Mouse (Mus musculus) CH12.LX (cell line): ENCODE data around the gene Olfr642. TPM values are rescaled to one million over a fixed set of nuclear protein-coding genes. Genes with fewer than 3 reads are reported as not detected.

ENCODE experiments used
- DNase-seq: peaks from one replicate; pipeline ENCODE4 v3.0.0-alpha.2; 2013; ENCODE audit errors: extremely low read depth
- H3K27ac ChIP-seq: 2 replicates; pipeline ENCODE4 v1.5.1; 2012; ENCODE audit warnings: low read depth, mild to moderate bottlenecking, control low read depth, moderate library complexity; ENCODE audit not compliant: insufficient read depth
- H3K27me3 ChIP-seq: replicated peaks from 2 replicates; pipeline ENCODE3; 2012; ENCODE audit warnings: inconsistent platforms
- H3K36me3 ChIP-seq, 2 experiments: replicated peaks in 1 of 2; 2 replicates each; pipeline versions ENCODE3 to v1.6.1; 2012; ENCODE audit warnings: inconsistent platforms in 1 of 2, low read length in 1 of 2, mild to moderate bottlenecking in 1 of 2, mixed read lengths in 1 of 2, moderate library complexity in 1 of 2; ENCODE audit not compliant: control insufficient read depth in 1 of 2, insufficient read depth in 1 of 2
- H3K4me1 ChIP-seq, 2 experiments: 2 replicates each; pipeline ENCODE4 v1.6.1; 2012; ENCODE audit warnings: inconsistent platforms in 1 of 2, moderate library complexity in 1 of 2; ENCODE audit not compliant: insufficient read depth in 2 of 2, control insufficient read depth in 1 of 2
- H3K4me2 ChIP-seq: 2 replicates; pipeline ENCODE4 v1.6.1; 2012; ENCODE audit warnings: low read depth, mild to moderate bottlenecking, control low read depth; ENCODE audit not compliant: poor library complexity, insufficient read depth, severe bottlenecking
- H3K4me3 ChIP-seq, 3 experiments: fragments of 150-350 bp in 1 of 3; sonication (generic) in 1 of 3; replicated peaks in 1 of 3; 2 replicates each; pipeline versions ENCODE3 to v1.5.1; 2011 to 2012; ENCODE audit warnings: low read depth in 2 of 3, low read length in 2 of 3, mild to moderate bottlenecking in 2 of 3, moderate library complexity in 2 of 3, control low read depth in 1 of 3, improper control_type of control experiment in 1 of 3, inconsistent platforms in 1 of 3, mixed read lengths in 1 of 3; ENCODE audit not compliant: poor library complexity in 1 of 3
- H3K79me2 ChIP-seq: replicated peaks from 2 replicates; pipeline ENCODE4 v1.6.1; 2012; ENCODE audit warnings: mild to moderate bottlenecking, moderate library complexity; ENCODE audit not compliant: control insufficient read depth, poor library complexity, insufficient read depth, severe bottlenecking; ENCODE audit errors: extremely low read depth
- H3K9ac ChIP-seq: 2 replicates; pipeline ENCODE4 v1.6.1; 2012; ENCODE audit warnings: low read depth, mild to moderate bottlenecking, control low read depth, moderate library complexity; ENCODE audit not compliant: insufficient read depth
- H3K9me3 ChIP-seq: replicated peaks from 2 replicates; pipeline ENCODE3; 2012; ENCODE audit warnings: low read length, inconsistent platforms, mixed read lengths
- BHLHE40 ChIP-seq: IDR thresholded peaks from 2 replicates; pipeline ENCODE4 v1.6.1; 2011; ENCODE audit warnings: mild to moderate bottlenecking, low read depth, low read length, improper control_type of control experiment
- CHD1 ChIP-seq: IDR thresholded peaks from 2 replicates; pipeline ENCODE4 v1.6.1; 2012; ENCODE audit warnings: low read depth, low read length, improper control_type of control experiment, inconsistent platforms
- ETS1 ChIP-seq: conservative IDR thresholded peaks from 2 replicates; pipeline ENCODE4 v1.6.1; 2012; ENCODE audit warnings: low read depth, mild to moderate bottlenecking, inconsistent platforms, low read length, improper control_type of control experiment, moderate library complexity
- HCFC1 ChIP-seq: IDR thresholded peaks from 2 replicates; pipeline ENCODE4 v1.6.1; 2012; ENCODE audit warnings: low read depth, mild to moderate bottlenecking, inconsistent platforms, low read length, improper control_type of control experiment
- IRF4 ChIP-seq: IDR thresholded peaks from 2 replicates; pipeline ENCODE4 v1.6.1; 2014; ENCODE audit warnings: low read depth, mild to moderate bottlenecking, inconsistent platforms, low read length, improper control_type of control experiment
- JUN ChIP-seq: IDR thresholded peaks from 2 replicates; pipeline ENCODE4 v1.6.1; 2011; ENCODE audit warnings: low read depth, mild to moderate bottlenecking, low read length, improper control_type of control experiment, moderate library complexity; ENCODE audit not compliant: insufficient read depth
- MAFK ChIP-seq: IDR thresholded peaks from 2 replicates; pipeline ENCODE4 v1.6.1; 2011; ENCODE audit warnings: low read length, improper control_type of control experiment; ENCODE audit not compliant: insufficient replicate concordance
- MAX ChIP-seq: IDR thresholded peaks from 2 replicates; pipeline ENCODE4 v1.6.1; 2011; ENCODE audit warnings: low read length, improper control_type of control experiment
- MAZ ChIP-seq: IDR thresholded peaks from 2 replicates; pipeline ENCODE4 v1.6.1; 2012; ENCODE audit warnings: low read depth, mild to moderate bottlenecking, inconsistent platforms, low read length, improper control_type of control experiment, moderate library complexity
- MXI1 ChIP-seq: IDR thresholded peaks from 2 replicates; pipeline ENCODE4 v1.6.1; 2011; ENCODE audit warnings: mild to moderate bottlenecking, low read depth, low read length, improper control_type of control experiment
- MYC ChIP-seq: IDR thresholded peaks from 2 replicates; pipeline ENCODE4 v1.6.1; 2011; ENCODE audit warnings: low read depth, mild to moderate bottlenecking, improper control_type of control experiment, low read length
- NRF1 ChIP-seq: IDR thresholded peaks from 2 replicates; pipeline ENCODE4 v1.6.1; 2014; ENCODE audit warnings: low read depth, mild to moderate bottlenecking, inconsistent platforms, low read length, improper control_type of control experiment, moderate library complexity
- PAX5 ChIP-seq: IDR thresholded peaks from 2 replicates; pipeline ENCODE4 v1.6.1; 2012; ENCODE audit warnings: low read length, inconsistent platforms, mixed read lengths
- SMC3 ChIP-seq: IDR thresholded peaks from 2 replicates; pipeline ENCODE4 v1.6.1; 2011; ENCODE audit warnings: low read depth, low read length, improper control_type of control experiment
- TBP ChIP-seq: conservative IDR thresholded peaks from 2 replicates; pipeline ENCODE4 v1.6.1; 2011; ENCODE audit warnings: low read depth, low read length, improper control_type of control experiment
- TCF12 ChIP-seq: IDR thresholded peaks from 2 replicates; pipeline ENCODE4 v1.6.1; 2014; ENCODE audit warnings: low read depth, mild to moderate bottlenecking, inconsistent platforms, low read length, improper control_type of control experiment
- USF1 ChIP-seq: IDR thresholded peaks from 2 replicates; pipeline ENCODE4 v1.6.1; 2014; ENCODE audit warnings: low read depth, mild to moderate bottlenecking, inconsistent platforms, low read length, improper control_type of control experiment
- USF2 ChIP-seq: conservative IDR thresholded peaks from 2 replicates; pipeline ENCODE4 v1.6.1; 2011; ENCODE audit warnings: low read depth, low read length, improper control_type of control experiment
- ZC3H11A ChIP-seq: IDR thresholded peaks from 2 replicates; pipeline ENCODE4 v1.6.1; 2012; ENCODE audit warnings: low read depth, mild to moderate bottlenecking, inconsistent platforms, low read length, improper control_type of control experiment
- ZKSCAN1 ChIP-seq: IDR thresholded peaks from 2 replicates; pipeline ENCODE4 v1.6.1; 2012; ENCODE audit warnings: low read depth, inconsistent platforms, low read length, improper control_type of control experiment, borderline replicate concordance
- ZMIZ1 ChIP-seq: IDR thresholded peaks from 2 replicates; pipeline ENCODE4 v1.6.1; 2012; ENCODE audit warnings: low read depth, mild to moderate bottlenecking, inconsistent platforms, low read length, improper control_type of control experiment
- ZNF384 ChIP-seq: IDR thresholded peaks from 2 replicates; pipeline ENCODE4 v1.6.1; 2012; ENCODE audit warnings: low read depth, low read length, improper control_type of control experiment, inconsistent platforms
- dilution Hi-C: fragments of 300-500 bp; cut with MboI; formaldehyde crosslinking; loops from 2 replicates; pipeline ENCODE4 v1.14.3; 2020; ENCODE audit warnings: low sequenced_read_pairs; ENCODE audit not compliant: extremely low pct_unique_long_range_greater_than_20kb, extremely low pct_ligation_motif_present
- in situ Hi-C: fragments of 300-500 bp; cut with MboI; formaldehyde crosslinking; loops from 3 replicates; pipeline ENCODE4 v1.14.3; 2019; ENCODE audit warnings: low sequenced_read_pairs, low pct_ligation_motif_present, low pct_unique_long_range_greater_than_20kb, mixed read lengths
- polyA plus RNA-seq: library from polyadenylated mRNA; unstranded; fragments of >175 nt; gene quantifications from 2 replicates; pipeline ENCODE4 v1.2.1, GENCODE M21; 2012; ENCODE audit warnings: low read depth; ENCODE audit not compliant: insufficient read length
- total RNA-seq, 2 experiments: library from RNA; depleted of rRNA; stranded (reverse); fragments of 300-350 nt in 1 of 2; fragments of >200 nt in 1 of 2; gene quantifications; 2 replicates each; pipeline ENCODE4 v1.2.3; 2012 to 2014

The Olfr642 gene
- total and polyA plus RNA-seq, 3 experiments, result not detected

DNA sequence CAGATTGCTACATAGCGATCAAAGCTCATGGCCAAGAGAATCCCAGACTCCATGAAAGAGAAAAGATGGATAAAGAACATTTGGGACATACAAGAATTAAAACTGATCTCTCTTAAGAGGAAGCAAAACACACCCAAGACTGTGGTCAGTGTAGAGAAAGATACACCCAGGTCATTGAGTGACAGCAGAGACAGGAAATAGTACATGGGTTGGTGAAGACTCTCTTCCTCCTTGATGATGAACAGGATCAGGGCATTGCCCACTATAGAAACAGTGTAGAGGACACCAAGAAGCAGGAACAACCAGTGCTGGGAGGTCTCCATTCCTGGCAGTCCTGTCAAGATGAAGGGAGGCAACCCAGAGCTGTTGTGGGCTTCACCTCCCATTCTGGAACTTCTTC, 6.7 kb upstream of the Olfr642 start:
- Histone ChIP-seq H3K36me3 (no peaks in the 10 kb centered on the region), H3K27ac (no peak overlapping the region), H3K27me3 (no peaks in the 10 kb centered on the region)
- TF ChIP-seq TBP, result no peak
- no peak for TF ChIP-seq MAZ
- no peak for TF ChIP-seq NRF1
- TF ChIP-seq JUN, result no peak
- no peak for TF ChIP-seq MAX
- TF ChIP-seq TCF12, result no peak
- TF ChIP-seq BHLHE40, result no peak
- no peak for TF ChIP-seq SMC3
- TF ChIP-seq PAX5, result no peak
- TF ChIP-seq, all 38 proteins: peak for 0
- Histone ChIP-seq H3K9ac (no peak overlapping the region), H3K79me2 (no peaks in the 10 kb centered on the region), H3K4me1 (no peaks in the 10 kb centered on the region), H3K4me3 (no peak overlapping the region), H3K4me2 (no peak overlapping the region), H3K9me3 (no peaks in the 10 kb centered on the region)
- in situ Hi-C loops (no loop called here), dilution Hi-C loops (no loop called here)
- DNase-seq, result no peak

GRCm38 (mm10) chr7:104050745-104051144, 1.7 kb downstream of the Olfr642 start:
- Histone ChIP-seq H3K27ac (no peak overlapping the region), H3K4me2 (no peak overlapping the region), H3K9ac (no peak overlapping the region), H3K4me1 (no peaks in the 10 kb centered on the region), H3K36me3 (no peaks in the 10 kb centered on the region), H3K4me3 (no peak overlapping the region), H3K27me3 (no peaks in the 10 kb centered on the region), H3K9me3 (no peaks in the 10 kb centered on the region), H3K79me2 (no peaks in the 10 kb centered on the region)
- in situ Hi-C loops (no loop called here), dilution Hi-C loops (no loop called here)
- no peak for TF ChIP-seq ETS1
- TF ChIP-seq NRF1, result no peak
- TF ChIP-seq HCFC1, result no peak
- TF ChIP-seq ZMIZ1, result no peak
- TF ChIP-seq IRF4, result no peak
- no peak for TF ChIP-seq CHD1
- no peak for TF ChIP-seq SMC3
- TF ChIP-seq BHLHE40, result no peak
- TF ChIP-seq MAX, result no peak
- TF ChIP-seq USF2, result no peak
- TF ChIP-seq MXI1, result no peak
- TF ChIP-seq TCF12, result no peak
- TF ChIP-seq ZNF384, result no peak
- no peak for TF ChIP-seq MYC
- TF ChIP-seq ZKSCAN1, result no peak
- no peak for TF ChIP-seq USF1
- TF ChIP-seq ZC3H11A, result no peak
- TF ChIP-seq MAFK, result no peak
- DNase-seq, result no peak
